Mouse (Mus musculus): ENCODE data around the gene Garnl3. TPM values are rescaled to one million over a fixed set of nuclear protein-coding genes. Genes with fewer than 3 reads are reported as not detected.

Gene Garnl3
- total and polyA plus RNA-seq, 3 experiments = 0.08 to 0.19 TPM; not detected in 1

DNA sequence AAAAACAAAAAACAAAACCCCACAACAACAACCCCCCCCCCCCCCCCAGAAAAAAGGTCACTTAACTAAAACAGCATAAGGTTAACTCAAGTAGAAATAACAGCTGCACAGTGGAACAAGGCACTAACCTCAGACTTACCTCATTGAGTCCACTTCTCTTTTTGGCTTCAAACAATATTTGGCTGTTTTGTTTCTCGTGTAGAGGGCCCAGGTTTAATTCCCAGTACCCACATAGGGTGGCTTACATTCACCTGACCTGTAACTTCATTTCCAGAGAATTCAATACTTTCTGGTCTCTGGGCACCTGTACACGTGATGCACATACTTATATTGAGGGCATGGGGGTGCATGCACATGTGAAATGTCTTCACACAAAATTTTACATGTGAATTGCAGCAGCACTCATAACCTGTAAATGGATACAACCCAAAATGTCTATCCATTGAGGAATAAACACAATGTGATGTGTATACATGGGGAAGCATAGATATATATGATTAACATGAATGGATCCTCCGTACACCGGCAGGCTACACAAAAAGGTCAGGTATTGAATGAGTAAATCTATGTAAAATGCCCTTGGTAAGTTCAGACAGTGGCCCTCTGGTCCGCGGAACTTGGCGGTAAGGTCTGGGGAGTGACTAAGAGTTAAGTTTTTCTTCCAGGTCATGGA is 165.8 kb downstream of the Garnl3 start:
- Histone ChIP-seq H3K79me2 (replicated peaks; ENCODE audit: control insufficient read depth, extremely low read depth, insufficient read depth, poor library complexity, severe bottlenecking) (peaks cover 34% of the 10 kb centered on the region), H3K36me3 (replicated peaks in 1 of 2; ENCODE audit: control insufficient read depth in 1 of 2, insufficient read depth in 1 of 2, low read length in 1 of 2) (peaks cover 27 to 51% of the 10 kb centered on the region in 2 experiments), H3K4me2 (ENCODE audit: insufficient read depth, low read depth, poor library complexity, severe bottlenecking) (peak overlapping the region; percentile 44), H3K27me3 (replicated peaks) (no peaks in the 10 kb centered on the region), H3K9ac (ENCODE audit: insufficient read depth, low read depth) (0 out of 2 replicates have a peak overlapping the region, but pooled peaks have one; percentile 82), H3K4me3 (replicated peaks in 1 of 3; ENCODE audit: low read depth in 2 of 3, low read length in 2 of 3, poor library complexity in 1 of 3) (peak overlapping the region in 2 of 3 experiments; percentile 7 to 71), H3K9me3 (replicated peaks; ENCODE audit: low read length) (no peaks in the 10 kb centered on the region), H3K4me1 (ENCODE audit: control insufficient read depth in 1 of 2, insufficient read depth in 2 of 2) (peaks cover 4 to 39% of the 10 kb centered on the region in 2 experiments; a peak in 3 of 4 replicates), H3K27ac (ENCODE audit: insufficient read depth, low read depth) (no peak overlapping the region; the same call in 1 of the 2 replicates)
- dilution Hi-C loops (cut with MboI; ENCODE audit: extremely low pct_ligation_motif_present, extremely low pct_unique_long_range_greater_than_20kb, low sequenced_read_pairs) = no loop called here
- TF ChIP-seq ZMIZ1 (IDR thresholded peaks at IDR 0.05; ENCODE audit: low read depth, low read length) (peak; percentile 95), GABPA (IDR thresholded peaks at IDR 0.05; ENCODE audit: insufficient replicate concordance, low read depth, low read length) (no peak), IRF4 (IDR thresholded peaks at IDR 0.05; ENCODE audit: low read depth, low read length) (no peak), POLR2A (IDR thresholded peaks at IDR 0.05; ENCODE audit: low read depth, low read length) (peak; percentile 53), CHD2 (IDR thresholded peaks at IDR 0.05; ENCODE audit: low read length) (peak; percentile 78), TCF12 (IDR thresholded peaks at IDR 0.05; ENCODE audit: low read depth, low read length) (no peak), MAFK (IDR thresholded peaks at IDR 0.05; ENCODE audit: insufficient replicate concordance, low read length) (no peak), ETS1 (conservative IDR thresholded peaks at IDR 0.05; ENCODE audit: low read depth, low read length) (no peak; the same call in 1 of the 2 replicates), TBP (conservative IDR thresholded peaks at IDR 0.05; ENCODE audit: low read depth, low read length) (0 out of 2 replicates have a peak, but pooled peaks have one; percentile 8), BHLHE40 (IDR thresholded peaks at IDR 0.05; ENCODE audit: low read depth, low read length) (peak; percentile 86), UBTF (IDR thresholded peaks at IDR 0.05; ENCODE audit: low read depth, low read length) (no peak), E2F4 (IDR thresholded peaks at IDR 0.05; ENCODE audit: insufficient replicate concordance, low read depth, low read length) (no peak), SMC3 (IDR thresholded peaks at IDR 0.05; ENCODE audit: low read depth, low read length) (no peak), MXI1 (IDR thresholded peaks at IDR 0.05; ENCODE audit: low read depth, low read length) (peak; percentile 10; the same call in 1 of the 2 replicates), PAX5 (IDR thresholded peaks at IDR 0.05; ENCODE audit: low read length) (no peak), MYC (IDR thresholded peaks at IDR 0.05; ENCODE audit: low read depth, low read length) (no peak), MAX (IDR thresholded peaks at IDR 0.05; ENCODE audit: low read length) (peak; percentile 67; the same call in 1 of the 2 replicates), ELF1 (IDR thresholded peaks at IDR 0.05; ENCODE audit: low read depth, low read length) (no peak), POLR2AphosphoS2 (IDR thresholded peaks at IDR 0.05; ENCODE audit: low read depth, low read length) (peak; percentile 98), NRF1 (IDR thresholded peaks at IDR 0.05; ENCODE audit: low read depth, low read length) (no peak), MEF2A (IDR thresholded peaks at IDR 0.05; ENCODE audit: borderline replicate concordance, low read depth, low read length) (no peak), CHD1 (IDR thresholded peaks at IDR 0.05; ENCODE audit: low read depth, low read length) (0 out of 2 replicates have a peak, but pooled peaks have one; percentile 13), ZKSCAN1 (IDR thresholded peaks at IDR 0.05; ENCODE audit: borderline replicate concordance, low read depth, low read length) (no peak), KAT2A (IDR thresholded peaks at IDR 0.05; ENCODE audit: insufficient replicate concordance, low read length) (no peak), ZNF384 (IDR thresholded peaks at IDR 0.05; ENCODE audit: low read depth, low read length) (peak; percentile 64; the same call in 1 of the 2 replicates), USF1 (IDR thresholded peaks at IDR 0.05; ENCODE audit: low read depth, low read length) (no peak), HCFC1 (IDR thresholded peaks at IDR 0.05; ENCODE audit: low read depth, low read length) (no peak), USF2 (conservative IDR thresholded peaks at IDR 0.05; ENCODE audit: low read depth, low read length) (peak; percentile 26), RCOR1 (conservative IDR thresholded peaks at IDR 0.05; ENCODE audit: low read depth, low read length) (no peak), CTCF (conservative IDR thresholded peaks at IDR 0.05 in 1 of 2, IDR thresholded peaks at IDR 0.05 in 1 of 2; ENCODE audit: low read depth in 2 of 2, low read length in 2 of 2) (no peak), EP300 (IDR thresholded peaks at IDR 0.05; ENCODE audit: low read length) (peak; percentile 39; the same call in 1 of the 2 replicates), NELFE (IDR thresholded peaks at IDR 0.05; ENCODE audit: low read depth, low read length) (no peak), SIN3A (IDR thresholded peaks at IDR 0.05; ENCODE audit: low read length) (peak; percentile 36; the same call in 1 of the 2 replicates), ZC3H11A (IDR thresholded peaks at IDR 0.05; ENCODE audit: low read depth, low read length) (no peak), JUND (conservative IDR thresholded peaks at IDR 0.05; ENCODE audit: low read depth, low read length) (no peak), JUN (IDR thresholded peaks at IDR 0.05; ENCODE audit: insufficient read depth, low read depth, low read length) (no peak), MAZ (IDR thresholded peaks at IDR 0.05; ENCODE audit: low read depth, low read length) (no peak), RAD21 (IDR thresholded peaks at IDR 0.05; ENCODE audit: low read depth, low read length) (no peak)
- peak; percentile 63 for DNase-seq (ENCODE audit: extremely low read depth)
- in situ Hi-C loops (cut with MboI; ENCODE audit: low pct_ligation_motif_present, low pct_unique_long_range_greater_than_20kb, low sequenced_read_pairs) = no loop called here

Data from CH12.LX (cell line).